Mouse (Mus musculus): Measurements from ENCODE around the gene Olfr1206.

The Olfr1206 gene

DNA sequence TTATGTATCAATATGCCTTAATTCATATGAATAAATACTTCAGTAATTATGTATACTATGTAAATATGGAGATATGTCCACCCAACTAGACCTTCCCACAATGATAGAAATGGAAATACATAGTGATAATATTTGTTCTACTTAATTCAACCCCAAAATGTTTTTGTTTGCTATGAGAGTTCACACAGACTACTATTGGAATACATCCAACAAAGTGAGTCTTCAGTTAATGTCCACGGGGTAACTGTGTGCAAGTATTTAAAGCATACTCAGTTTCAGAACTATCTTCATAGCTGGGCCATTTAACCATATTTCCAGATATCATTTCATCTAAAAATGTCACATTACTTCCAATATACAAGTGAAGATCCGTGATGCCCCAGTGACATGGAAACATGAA is at the start of gene Olfr1206:
Olfr1206 (plus strand) TSS at position 301 of the 400 bp plus-strand sequence.
- no peak for DNase-seq

- no peak for DNase-seq
These were observed 48.8 kb upstream of the Olfr1206 start, which contains the start of gene Olfr1202 for GRCm38 (mm10) chr2:88814196-88814595. Gene Olfr1202, plus strand, starts transcription at chr2:88814496.

DNA sequence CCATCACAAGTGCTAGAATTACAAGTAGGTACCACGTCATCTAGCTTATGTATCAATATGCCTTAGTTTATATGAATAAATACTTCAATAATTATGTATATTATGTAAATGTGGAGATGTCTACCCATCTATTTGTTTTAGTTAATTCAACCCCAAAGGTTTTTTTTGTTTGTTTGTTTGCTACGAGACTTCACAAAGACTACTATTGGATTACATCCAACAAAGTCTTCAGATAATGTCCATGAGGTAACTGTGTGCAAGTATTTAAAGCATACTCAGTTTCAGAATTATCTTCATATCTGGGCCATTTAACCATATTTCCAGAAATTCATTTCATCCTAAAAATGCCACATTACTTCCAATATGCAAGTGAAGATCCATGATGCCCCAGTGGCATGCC is 33.6 kb upstream of the Olfr1206 start, which contains the start of gene Olfr1205:
Olfr1205 (plus strand) TSS at position 301 of the 400 bp plus-strand sequence.
- DNase-seq: no peak

- no peak for DNase-seq
These were observed 24.6 kb upstream of the Olfr1206 start for GRCm38 (mm10) chr2:88838477-88838876.

GRCm38 (mm10) chr2:88848992-88849391 is 14.0 kb upstream of the Olfr1206 start, which contains the start of gene Olfr1204:
Gene Olfr1204, plus strand, starts transcription at chr2:88849292.
- DNase-seq: no peak

DNA sequence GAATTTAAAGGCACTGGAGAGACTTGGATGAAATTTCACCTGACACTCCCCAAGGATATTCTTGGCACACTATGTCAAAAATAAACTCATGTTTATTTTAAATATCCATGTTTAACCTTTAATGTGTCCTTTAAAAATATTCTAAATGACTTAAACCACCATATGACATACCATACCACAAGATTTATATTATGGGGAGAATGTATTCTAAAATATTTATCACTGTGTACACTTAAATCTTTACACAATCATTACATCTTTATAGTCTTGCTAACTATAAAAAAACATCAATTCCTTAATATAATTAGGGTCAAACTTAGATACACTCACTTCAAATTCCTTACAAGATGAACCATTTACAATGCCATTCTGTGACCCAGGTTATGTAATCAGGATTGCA is 39.2 kb downstream of the Olfr1206 start, which contains the start of gene Olfr1208:
Olfr1208 (minus strand) TSS at position 101 of the 400 bp plus-strand sequence.
- DNase-seq: no peak

DNA sequence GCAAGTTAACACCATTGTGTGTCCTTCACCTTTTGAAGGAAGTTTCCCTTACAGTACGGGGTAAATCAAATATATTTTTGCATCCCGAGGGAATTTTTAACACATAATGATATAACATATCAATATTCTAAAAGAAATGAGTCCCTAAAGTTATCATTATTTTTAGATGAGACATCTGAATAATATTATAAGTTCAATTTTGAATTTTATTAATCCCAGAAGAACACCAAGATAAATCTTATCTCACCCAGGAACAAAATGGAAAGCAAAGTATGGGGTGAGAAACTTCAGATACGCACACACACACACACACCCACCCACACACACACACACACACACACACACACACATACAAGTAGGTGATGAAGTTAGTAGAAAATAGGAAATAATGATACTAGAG is 52.0 kb downstream of the Olfr1206 start, which contains the start of gene Olfr1209:
Olfr1209 (minus strand) TSS at position 101 of the 400 bp plus-strand sequence.
- no peak for DNase-seq
